ENCODE assay signal across 8 mouse cellular contexts in the genomic region with DNA sequence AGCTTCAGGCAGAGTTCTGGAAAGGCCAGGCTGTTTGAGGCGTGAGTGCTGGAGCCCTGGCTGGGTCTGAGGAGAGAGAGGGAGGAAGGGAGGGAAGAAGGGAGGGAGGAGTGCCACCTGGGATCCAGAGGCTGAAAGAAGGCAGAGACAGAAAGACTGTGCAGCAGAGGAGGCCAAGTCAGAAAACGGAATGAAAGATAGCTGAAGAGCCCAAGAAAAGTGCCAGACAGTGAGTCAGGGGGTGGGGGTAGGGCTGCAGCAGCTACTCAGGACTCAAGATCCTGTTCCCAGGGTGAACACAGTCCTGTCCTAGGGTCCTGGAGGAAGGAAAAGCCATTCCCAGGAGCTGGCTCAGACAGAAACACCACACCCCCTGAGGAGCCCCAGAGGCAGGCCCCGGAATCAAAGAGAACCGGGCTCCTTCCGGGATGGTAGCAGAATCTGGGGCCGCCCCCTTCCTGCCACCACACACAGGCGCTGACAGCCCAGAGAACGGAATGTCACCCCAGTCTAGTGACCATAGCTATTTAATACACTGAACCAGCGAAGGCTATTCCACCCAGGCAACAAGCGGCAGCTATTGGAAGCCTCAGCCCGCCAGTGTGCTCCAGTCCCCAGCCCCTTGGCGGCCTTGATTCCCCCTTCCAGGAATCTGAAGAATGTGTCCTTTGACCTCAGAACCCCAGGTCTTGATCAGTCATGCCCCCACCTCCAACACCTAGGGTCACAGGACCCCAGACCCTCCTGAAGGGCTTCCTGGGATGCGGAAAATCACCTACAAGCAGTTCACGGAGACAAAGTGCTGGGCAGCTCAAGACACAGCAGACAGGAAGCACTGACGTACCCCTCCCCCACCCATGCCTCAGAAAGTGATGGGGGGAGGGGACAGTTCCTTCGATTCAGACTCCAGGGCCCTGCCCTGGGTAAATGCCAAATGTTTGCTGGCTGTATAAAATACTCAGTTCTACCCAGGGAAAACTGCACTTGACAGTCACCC. TPM values are rescaled to one million over a fixed set of nuclear protein-coding genes. Genes with fewer than 3 reads are reported as not detected.
DNase-seq lines count a peak whose midpoint lies in the region; ATAC-seq and TF ChIP-seq lines count a peak whose summit lies in the region.

No protein-coding gene starts in this region.

- H3K9ac ChIP-seq in liver, embryonic 11.5 days (ENCODE audit: low read depth, low read length): peak overlapping the region; percentile 55
- no peak overlapping the region for H3K9ac ChIP-seq in midbrain, postnatal 0 days (replicated peaks; ENCODE audit: low read length, poor library complexity, severe bottlenecking)
- peak overlapping the region; percentile 69 for H3K9ac ChIP-seq in stomach, embryonic 16.5 days (ENCODE audit: low read length)

- H3K27ac ChIP-seq in liver, embryonic 11.5 days (ENCODE audit: low read depth, low read length): peak overlapping the region; percentile 94
- peak overlapping the region; percentile 48 for H3K27ac ChIP-seq in midbrain, postnatal 0 days (ENCODE audit: low read depth, low read length)
- H3K27ac ChIP-seq in stomach, embryonic 16.5 days (ENCODE audit: low read length): peak overlapping the region; percentile 96

- TF ChIP-seq CTCF in midbrain, postnatal 0 days (IDR thresholded peaks at IDR 0.05): no peak

- H3K9me3 ChIP-seq in liver, embryonic 11.5 days (ENCODE audit: control insufficient read depth, low read length): no peaks in the 10 kb centered on the region
- no peaks in the 10 kb centered on the region for H3K9me3 ChIP-seq in midbrain, postnatal 0 days (ENCODE audit: low read length)
- no peaks in the 10 kb centered on the region for H3K9me3 ChIP-seq in stomach, embryonic 16.5 days (replicated peaks; ENCODE audit: control insufficient read depth, low read length)

- ATAC-seq in inflammation-experienced regulatory T-cells, adult 6 months: peak; percentile 49
- peak; percentile 40 for ATAC-seq in liver, embryonic 11.5 days (replicated peaks; ENCODE audit: low FRiP score)
- peak; percentile 35; the same call in 1 of the 2 replicates for ATAC-seq in midbrain, postnatal 0 days (ENCODE audit: low FRiP score)
- ATAC-seq in stomach, embryonic 16.5 days (ENCODE audit: insufficient read depth, low FRiP score): peak; percentile 18; the same call in 1 of the 2 replicates

- 3% methylated on average over 16 of the region's 16 CpGs for WGBS in liver, embryonic 11.5 days
- WGBS in midbrain, postnatal 0 days: 5% methylated on average over 16 of the region's 16 CpGs
- under 1% methylated on average over 16 of the region's 16 CpGs for WGBS in stomach, embryonic 16.5 days

- peak overlapping the region; percentile 77 for H3K4me3 ChIP-seq in liver, embryonic 11.5 days (ENCODE audit: low read depth, low read length)
- H3K4me3 ChIP-seq in midbrain, postnatal 0 days (ENCODE audit: low read depth, low read length): peak overlapping the region; percentile 66; the same call in 1 of the 2 replicates
- H3K4me3 ChIP-seq in stomach, embryonic 16.5 days (replicated peaks; ENCODE audit: low read length): peak overlapping the region; percentile 79

- no peaks in the 10 kb centered on the region for H3K27me3 ChIP-seq in liver, embryonic 11.5 days (replicated peaks; ENCODE audit: control insufficient read depth, insufficient read depth, low read length)
- H3K27me3 ChIP-seq in midbrain, postnatal 0 days (ENCODE audit: insufficient read depth, low read length): peaks cover 7% of the 10 kb centered on the region
- H3K27me3 ChIP-seq in stomach, embryonic 16.5 days (ENCODE audit: control insufficient read depth, insufficient read depth, low read length): no peaks in the 10 kb centered on the region

- no peaks in the 10 kb centered on the region for H3K36me3 ChIP-seq in liver, embryonic 11.5 days (ENCODE audit: control insufficient read depth, insufficient read depth, low read length)
- no peaks in the 10 kb centered on the region for H3K36me3 ChIP-seq in midbrain, postnatal 0 days (ENCODE audit: insufficient read depth, low read length)
- no peaks in the 10 kb centered on the region for H3K36me3 ChIP-seq in stomach, embryonic 16.5 days (ENCODE audit: control insufficient read depth, insufficient read depth, low read length)

- H3K4me1 ChIP-seq in liver, embryonic 11.5 days (replicated peaks; ENCODE audit: control insufficient read depth, insufficient read depth, low read length): peaks cover 75% of the 10 kb centered on the region
- peaks cover 16% of the 10 kb centered on the region; the same call in 1 of the 2 replicates for H3K4me1 ChIP-seq in midbrain, postnatal 0 days (ENCODE audit: insufficient read depth, low read length)
- peaks cover 61% of the 10 kb centered on the region for H3K4me1 ChIP-seq in stomach, embryonic 16.5 days (ENCODE audit: control insufficient read depth, insufficient read depth, low read length)

- peak; percentile 47 to 72 for DNase-seq in right cerebral cortex, adult 2 months (ENCODE audit: low spot score in 2 of 2)
- DNase-seq in right cerebral cortex, postnatal 4 days: no peak
- peak; percentile 32 to 45 for DNase-seq in cerebellum, postnatal 25 days
- peak; percentile 81 for DNase-seq in gastrocnemius, postnatal 25 days
- DNase-seq in liver, embryonic 11.5 days (ENCODE audit: low spot score): peak; percentile 68
- peak; percentile 67 for DNase-seq in midbrain, postnatal 0 days (ENCODE audit: low spot score)

- peak overlapping the region; percentile 99 for H3K4me2 ChIP-seq in liver, embryonic 11.5 days
- peak overlapping the region; percentile 26 for H3K4me2 ChIP-seq in midbrain, postnatal 0 days (ENCODE audit: low read depth, low read length, poor library complexity, severe bottlenecking)
- H3K4me2 ChIP-seq in stomach, embryonic 16.5 days (ENCODE audit: low read depth, low read length): peak overlapping the region; percentile 87

RNA-seq across cellular contexts. Expression of a gene that starts 3.0 kb away (rescaled TPM):
- 1 to 10 TPM; 2.4 to 3.6 TPM for total RNA-seq in gastrocnemius, postnatal 25 days (2021)
- 10 to 100 TPM; 21.7 to 47.3 (median 39.5) TPM for polyA plus RNA-seq in inflammation-experienced regulatory T-cells, adult 6 months (2017; shearing (Covaris generic))
- polyA plus RNA-seq in liver, embryonic 11.5 days (2014; fragmentation: Nextera tagmentation; extraction: Ambion mirVana): 1.1 and 2.2 TPM in 2 replicates
- 1.7 and 1.9 TPM in 2 replicates for total RNA-seq in midbrain, postnatal 0 days (2014; rRNA removed)
- 0.91 and 1.1 TPM in 2 replicates for polyA plus RNA-seq in midbrain, postnatal 0 days (2015; fragmentation: Nextera tagmentation; extraction: Ambion mirVana)
- 5.9 and 7.8 TPM in 2 replicates for polyA plus RNA-seq in stomach, embryonic 16.5 days (2015; fragmentation: Nextera tagmentation; extraction: Ambion mirVana)

RNA-seq across cellular contexts. Expression of a gene that starts 41.9 kb away (rescaled TPM):
- 100 to 1,000 TPM; 105 to 112 TPM for total RNA-seq in gastrocnemius, postnatal 25 days (2021)
- not detected for polyA plus RNA-seq in inflammation-experienced regulatory T-cells, adult 6 months (2017; shearing (Covaris generic))
- 0.25 and 1.1 TPM in 2 replicates for polyA plus RNA-seq in liver, embryonic 11.5 days (2014; fragmentation: Nextera tagmentation; extraction: Ambion mirVana)
- 0.05 TPM in 1 of 2 replicates, not detected in the other for total RNA-seq in midbrain, postnatal 0 days (2014; rRNA removed)
- polyA plus RNA-seq in midbrain, postnatal 0 days (2015; fragmentation: Nextera tagmentation; extraction: Ambion mirVana): not detected in 2 replicates
- 0.14 and 1.6 TPM in 2 replicates for polyA plus RNA-seq in stomach, embryonic 16.5 days (2015; fragmentation: Nextera tagmentation; extraction: Ambion mirVana)

RNA-seq across cellular contexts. Expression of a gene that starts 44.1 kb away (rescaled TPM):
- total RNA-seq in gastrocnemius, postnatal 25 days (2021): not detected
- polyA plus RNA-seq in inflammation-experienced regulatory T-cells, adult 6 months (2017; shearing (Covaris generic)): not detected
- polyA plus RNA-seq in liver, embryonic 11.5 days (2014; fragmentation: Nextera tagmentation; extraction: Ambion mirVana): 0.14 TPM in 1 of 2 replicates, not detected in the other
- 4.6 and 4.9 TPM in 2 replicates for total RNA-seq in midbrain, postnatal 0 days (2014; rRNA removed)
- polyA plus RNA-seq in midbrain, postnatal 0 days (2015; fragmentation: Nextera tagmentation; extraction: Ambion mirVana): 1.1 and 1.4 TPM in 2 replicates
- polyA plus RNA-seq in stomach, embryonic 16.5 days (2015; fragmentation: Nextera tagmentation; extraction: Ambion mirVana): 0.04 and 0.15 TPM in 2 replicates

RNA-seq across cellular contexts. Expression of a gene that starts 44.1 kb away (rescaled TPM):
- total RNA-seq in gastrocnemius, postnatal 25 days (2021): 10 to 100 TPM; 17.2 to 19.3 TPM
- polyA plus RNA-seq in inflammation-experienced regulatory T-cells, adult 6 months (2017; shearing (Covaris generic)): 1 to 10 TPM; 2.9 to 4.8 (median 4.5) TPM
- polyA plus RNA-seq in liver, embryonic 11.5 days (2014; fragmentation: Nextera tagmentation; extraction: Ambion mirVana): 24.7 and 25.0 TPM in 2 replicates
- total RNA-seq in midbrain, postnatal 0 days (2014; rRNA removed): 19.0 and 22.2 TPM in 2 replicates
- 25.0 and 26.2 TPM in 2 replicates for polyA plus RNA-seq in midbrain, postnatal 0 days (2015; fragmentation: Nextera tagmentation; extraction: Ambion mirVana)
- polyA plus RNA-seq in stomach, embryonic 16.5 days (2015; fragmentation: Nextera tagmentation; extraction: Ambion mirVana): 31.6 and 39.0 TPM in 2 replicates

Comparison
In these comparisons a context has a peak if more than half of its experiments do, and no peak if none do; other contexts are left out.
1. H3K4me2 ChIP-seq: peak in every context shown above with its lines; median percentile 99 in liver, embryonic 11.5 days; 87 in stomach, embryonic 16.5 days; 26 in midbrain, postnatal 0 days.